ENCODE assay signal across 8 mouse cellular contexts in the genomic region with DNA sequence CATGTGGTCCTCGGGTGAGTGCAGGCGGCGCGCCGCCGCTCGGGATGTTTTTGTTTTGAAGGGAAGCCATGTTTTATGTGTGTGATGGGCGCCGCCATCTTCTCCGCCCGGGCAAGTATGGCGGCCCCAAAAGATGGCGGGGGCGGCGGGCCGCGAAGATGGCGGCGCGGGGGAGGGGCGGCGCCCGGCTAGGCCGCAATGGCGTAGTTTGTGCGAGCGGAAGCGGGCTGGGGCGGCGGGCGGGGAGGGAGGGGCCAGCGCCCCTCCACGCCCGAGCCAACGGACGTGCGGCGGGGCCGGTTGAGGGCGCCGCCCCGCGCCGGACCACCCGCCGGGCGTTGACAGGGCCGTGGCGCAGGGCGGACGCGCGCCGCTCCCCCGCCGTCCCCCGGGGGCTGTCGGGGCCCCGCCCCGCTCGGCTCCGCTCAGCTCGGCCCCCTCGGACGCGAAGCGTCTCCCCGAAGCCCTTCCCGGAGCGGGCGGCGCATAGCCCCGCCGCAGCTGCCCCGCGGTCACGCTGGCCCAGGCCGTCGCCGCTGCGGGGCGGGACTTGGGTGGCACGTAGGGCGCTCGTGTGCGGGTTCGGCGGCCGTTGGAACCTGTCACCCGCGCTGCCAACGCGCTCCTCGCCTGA. TPM values are rescaled to one million over a fixed set of nuclear protein-coding genes. Genes with fewer than 3 reads are reported as not detected.
A peak's percentile ranks its signal among the peaks of the same experiment; 100 is the strongest.
DNase-seq lines count a peak whose midpoint lies in the region; ATAC-seq and TF ChIP-seq lines count a peak whose summit lies in the region.

No protein-coding gene starts in this region.

- TF ChIP-seq POLR2A in cerebellum, adult 2 months (IDR thresholded peaks at IDR 0.05; ENCODE audit: borderline replicate concordance, insufficient read depth, low read length): peak; percentile 52; the same call in 1 of the 2 replicates

- no peaks in the 10 kb centered on the region; the same call in 1 of the 2 replicates for H3K4me1 ChIP-seq in cerebellum, adult 2 months (ENCODE audit: control insufficient read depth, insufficient read depth, low read length)
- peaks cover 12% of the 10 kb centered on the region; the same call in 1 of the 2 replicates for H3K4me1 ChIP-seq in forebrain, postnatal 0 days (ENCODE audit: insufficient read depth)

- DNase-seq in MEL-GATA-1-ER (ENCODE audit: extremely low read depth, low read depth): peak; percentile 41
- DNase-seq in cerebellum, adult 2 months: peak; percentile 87 to 89
- peak; percentile 90 for DNase-seq in forebrain, postnatal 0 days
- peak; percentile 66 to 72 for DNase-seq in layer of hippocampus, postnatal 14 days (ENCODE audit: low spot score in 2 of 2)
- DNase-seq in lung, postnatal 10 days: peak; percentile 84
- DNase-seq in ovary, postnatal 14 days (ENCODE audit: low spot score): peak; percentile 57
- DNase-seq in thymus, postnatal 10 days (ENCODE audit: low spot score in 2 of 2): peak; percentile 77 to 84

- no peak for TF ChIP-seq CTCF in cerebellum, adult 2 months (IDR thresholded peaks at IDR 0.05; ENCODE audit: borderline replicate concordance, insufficient read depth, low read depth, low read length)
- TF ChIP-seq CTCF in forebrain, postnatal 0 days (IDR thresholded peaks at IDR 0.05; ENCODE audit: low read depth): no peak

- WGBS in cerebellum, adult 2 months: under 1% methylated on average over 89 of the region's 94 CpGs
- WGBS in forebrain, postnatal 0 days: 1% methylated on average over 76 of the region's 94 CpGs

- no peaks in the 10 kb centered on the region for H3K27me3 ChIP-seq in cerebellum, adult 2 months (ENCODE audit: control insufficient read depth, insufficient read depth, low read length)
- H3K27me3 ChIP-seq in forebrain, postnatal 0 days (ENCODE audit: insufficient read depth, low read length): no peaks in the 10 kb centered on the region

- ATAC-seq in forebrain, postnatal 0 days: peak; percentile 65
- peak; percentile 19 to 38; a peak in 3 of 4 replicates for ATAC-seq in hematopoietic stem cell, adult 5-6 weeks (replicated peaks in 1 of 2; ENCODE audit: insufficient read depth in 1 of 2, low FRiP score in 2 of 2, low TSS enrichment in 1 of 2, low read depth in 1 of 2, poor library complexity in 2 of 2, severe bottlenecking in 2 of 2)

- H3K9ac ChIP-seq in forebrain, postnatal 0 days: peak overlapping the region; percentile 91

- peak overlapping the region; percentile 100 for H3K4me3 ChIP-seq in cerebellum, adult 2 months (replicated peaks; ENCODE audit: insufficient read depth, low read depth, low read length)
- H3K4me3 ChIP-seq in forebrain, postnatal 0 days (ENCODE audit: low read depth, low read length): peak overlapping the region; percentile 92

- no peaks in the 10 kb centered on the region for H3K36me3 ChIP-seq in forebrain, postnatal 0 days (ENCODE audit: insufficient read depth)

- peak overlapping the region; percentile 45 for H3K4me2 ChIP-seq in forebrain, postnatal 0 days (ENCODE audit: low read depth)

- H3K9me3 ChIP-seq in forebrain, postnatal 0 days (ENCODE audit: low read length): no peaks in the 10 kb centered on the region

- peak overlapping the region; percentile 92 for H3K27ac ChIP-seq in cerebellum, adult 2 months (ENCODE audit: insufficient read depth, low read length)
- peak overlapping the region; percentile 98 for H3K27ac ChIP-seq in forebrain, postnatal 0 days (ENCODE audit: low read depth, low read length)

RNA-seq across cellular contexts. Expression of gene Yy1, which starts 1.4 kb away (rescaled TPM):
- polyA plus RNA-seq in cerebellum, adult 2 months (2012; rRNA removed): 23.9 and 26.3 TPM in 2 replicates
- 31.9 and 33.8 TPM in 2 replicates for total RNA-seq in forebrain, postnatal 0 days (2014; rRNA removed)
- 7.4 and 8.8 TPM in 2 replicates for polyA plus RNA-seq in forebrain, postnatal 0 days (2015; fragmentation: Nextera tagmentation; extraction: Ambion mirVana)
- 71.9 and 76.6 TPM in 2 replicates for total RNA-seq in hematopoietic stem cell, adult 5-6 weeks (2017)
- 10 to 100 TPM; 45.2 to 53.7 TPM for total RNA-seq in layer of hippocampus, postnatal 14 days (2021)

RNA-seq across cellular contexts. Expression of gene Slc25a29, which starts 41.5 kb away (rescaled TPM):
- polyA plus RNA-seq in cerebellum, adult 2 months (2012; rRNA removed): 42.4 and 43.4 TPM in 2 replicates
- total RNA-seq in forebrain, postnatal 0 days (2014; rRNA removed): 17.4 and 19.5 TPM in 2 replicates
- 18.7 and 21.4 TPM in 2 replicates for polyA plus RNA-seq in forebrain, postnatal 0 days (2015; fragmentation: Nextera tagmentation; extraction: Ambion mirVana)
- 0.50 TPM in 1 of 2 replicates, not detected in the other for total RNA-seq in hematopoietic stem cell, adult 5-6 weeks (2017)
- 10 to 100 TPM; 17.2 to 20.1 TPM for total RNA-seq in layer of hippocampus, postnatal 14 days (2021)

RNA-seq across cellular contexts. Expression of gene Slc25a47, which starts 41.7 kb away (rescaled TPM):
- polyA plus RNA-seq in cerebellum, adult 2 months (2012; rRNA removed): 9.8 and 12.5 TPM in 2 replicates
- 10.9 and 14.2 TPM in 2 replicates for total RNA-seq in forebrain, postnatal 0 days (2014; rRNA removed)
- 11.9 and 12.3 TPM in 2 replicates for polyA plus RNA-seq in forebrain, postnatal 0 days (2015; fragmentation: Nextera tagmentation; extraction: Ambion mirVana)
- total RNA-seq in hematopoietic stem cell, adult 5-6 weeks (2017): 3.4 and 7.4 TPM in 2 replicates
- total RNA-seq in layer of hippocampus, postnatal 14 days (2021): 10 to 100 TPM; 10.2 to 11.5 TPM

Comparison
In these comparisons a context has a peak if more than half of its experiments do, and no peak if none do; other contexts are left out.
1. Peak in every context shown above with its lines: DNase-seq, ATAC-seq, H3K4me3 ChIP-seq and H3K27ac ChIP-seq.
2. RNA of gene Slc25a29, which starts 41.5 kb away (total RNA-seq): 17.2 to 20.1 TPM in layer of hippocampus, postnatal 14 days and 17.4 to 19.5 TPM in forebrain, postnatal 0 days; 0.50 TPM in hematopoietic stem cell, adult 5-6 weeks; every median in the first group is over 10 times any median in the second.